Mouse (Mus musculus) ovary, postnatal 36 days (tissue): ENCODE results near the gene Styxl1.

Source experiments
- DNase-seq: peaks from one replicate; pipeline ENCODE4 v3.0.0; 2022; ENCODE audit warnings: low spot score, mixed read lengths

Styxl1 gene

DNA sequence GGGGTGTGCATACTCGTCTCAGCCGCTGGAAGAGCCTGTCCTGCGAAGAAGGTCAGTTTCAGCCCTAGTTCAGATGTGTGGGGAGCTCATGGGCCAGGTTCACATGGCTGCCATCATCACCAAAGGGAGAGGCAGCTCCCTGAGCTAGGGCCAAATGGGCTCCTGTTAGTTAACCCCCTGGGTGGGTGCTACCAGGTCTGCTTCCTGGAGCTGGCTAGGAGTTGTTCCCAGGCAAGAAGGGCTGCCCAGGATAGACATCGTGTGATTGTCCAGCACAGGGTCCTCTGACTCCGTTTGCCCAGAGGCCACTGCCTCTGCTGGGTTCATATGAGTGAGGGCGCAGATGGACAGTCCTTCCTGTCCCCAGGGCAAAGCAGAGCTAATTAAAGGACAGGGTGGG is 52.2 kb downstream of the Styxl1 start:
- no peak for DNase-seq

DNA sequence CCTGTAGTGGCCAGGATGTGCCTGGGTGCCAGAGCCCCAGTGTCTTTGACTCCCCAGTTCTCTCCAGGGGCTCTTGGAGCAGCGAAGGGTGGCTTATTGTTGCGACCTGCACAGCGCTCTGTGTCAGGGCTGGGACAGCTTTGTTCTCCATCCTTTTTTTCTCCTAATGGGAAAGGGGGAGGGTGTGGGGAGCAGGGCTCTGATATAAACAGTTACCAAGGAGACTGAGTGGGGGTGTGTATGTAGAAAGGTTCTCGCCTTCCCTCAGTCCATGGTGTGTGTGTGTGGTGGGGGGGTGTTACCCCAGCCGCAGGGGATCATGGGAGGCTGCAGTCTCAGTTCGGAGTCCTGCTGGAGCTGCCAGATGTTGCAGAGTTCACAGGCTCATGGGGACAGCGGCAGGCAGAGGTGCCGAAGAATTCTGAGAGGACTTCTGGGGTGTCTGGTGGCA is 52.8 kb downstream of the Styxl1 start:
- peak; percentile 36 for DNase-seq

DNA sequence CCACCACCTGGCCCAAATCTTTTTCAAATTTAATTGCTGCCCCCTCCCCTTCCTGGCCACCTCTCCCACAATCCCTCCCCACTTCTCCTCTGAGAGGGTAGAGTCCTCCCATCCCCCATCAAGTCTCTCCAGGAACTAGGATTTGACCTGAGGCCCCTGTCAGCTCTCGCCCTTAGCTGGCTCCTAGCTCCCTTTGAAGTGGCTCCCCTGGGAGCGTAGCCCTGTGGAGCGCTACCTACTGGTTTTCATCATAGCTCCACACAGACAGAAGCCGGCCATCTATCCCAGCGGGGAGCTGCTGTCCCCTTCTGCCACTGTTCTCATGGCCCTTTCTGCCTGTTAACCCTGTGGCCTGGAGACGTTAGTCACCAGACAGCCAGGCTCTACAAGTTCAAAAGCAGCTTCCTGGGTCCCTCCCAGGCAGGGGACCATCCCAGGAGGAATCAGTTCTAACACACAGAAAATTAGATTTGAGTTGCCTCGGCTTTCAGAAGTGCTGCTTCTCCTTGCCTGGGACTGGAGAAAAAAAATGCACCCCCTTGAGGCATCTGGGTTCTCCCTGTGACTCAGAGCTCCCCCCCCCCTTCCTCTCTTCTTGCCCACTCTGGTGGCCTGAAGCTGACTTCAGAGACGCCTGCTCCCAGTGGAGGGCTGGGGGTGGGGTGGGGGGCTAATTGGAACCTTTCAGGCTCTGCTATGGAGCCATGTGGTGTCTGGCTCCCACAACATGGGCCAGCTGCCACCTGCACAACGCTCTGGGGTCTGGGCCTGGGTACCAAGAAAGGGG is 53.5 kb downstream of the Styxl1 start:
- DNase-seq: no peak

DNA sequence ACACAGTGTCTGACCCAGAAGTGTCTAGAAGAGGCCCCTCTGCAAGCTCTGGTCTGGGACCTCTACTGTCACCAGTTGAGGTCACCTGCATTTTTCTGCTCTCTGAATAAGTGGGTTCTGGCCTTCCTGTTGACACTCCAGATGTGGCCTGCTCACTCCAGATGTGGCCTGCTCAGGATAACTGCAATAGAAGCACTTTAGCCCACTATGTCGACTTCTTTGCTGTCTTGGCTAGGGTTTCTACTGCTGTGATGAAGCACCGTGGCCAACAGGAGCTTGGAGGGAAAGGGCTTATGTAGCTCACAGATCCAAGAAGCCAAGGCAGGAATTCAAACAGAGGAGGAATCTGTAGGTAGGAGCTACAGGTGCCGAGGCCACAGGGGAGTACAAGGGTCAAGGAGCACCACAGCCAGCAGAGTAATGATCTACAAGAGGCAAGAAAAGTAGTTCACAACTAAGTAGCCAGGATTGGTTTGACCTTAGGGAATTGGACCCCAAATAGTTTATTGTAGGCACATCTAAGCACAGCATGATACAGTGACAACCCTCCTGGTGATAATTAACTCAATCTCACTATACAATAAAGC is 54.9 kb downstream of the Styxl1 start:
- no peak for DNase-seq

DNA sequence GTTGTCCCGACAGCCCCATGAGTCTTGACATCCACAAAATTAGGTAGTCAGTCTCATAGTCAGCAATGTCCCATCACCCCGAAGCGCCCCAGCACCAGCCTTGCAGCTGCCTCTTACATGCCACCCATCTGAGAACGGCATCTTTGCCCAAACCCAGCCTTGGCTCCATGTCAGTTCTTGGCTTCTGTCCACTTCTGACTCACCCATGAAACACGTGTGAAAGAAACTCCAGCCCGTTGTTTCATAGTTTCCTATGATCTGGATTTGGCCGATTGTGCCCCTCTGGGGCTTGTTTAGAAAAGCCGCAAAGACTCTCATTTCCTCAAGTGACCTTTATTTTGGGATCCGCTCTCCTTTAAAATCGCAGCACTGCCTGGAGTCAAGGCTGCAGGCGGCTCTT is 56.1 kb downstream of the Styxl1 start:
- DNase-seq: peak; percentile 54

DNA sequence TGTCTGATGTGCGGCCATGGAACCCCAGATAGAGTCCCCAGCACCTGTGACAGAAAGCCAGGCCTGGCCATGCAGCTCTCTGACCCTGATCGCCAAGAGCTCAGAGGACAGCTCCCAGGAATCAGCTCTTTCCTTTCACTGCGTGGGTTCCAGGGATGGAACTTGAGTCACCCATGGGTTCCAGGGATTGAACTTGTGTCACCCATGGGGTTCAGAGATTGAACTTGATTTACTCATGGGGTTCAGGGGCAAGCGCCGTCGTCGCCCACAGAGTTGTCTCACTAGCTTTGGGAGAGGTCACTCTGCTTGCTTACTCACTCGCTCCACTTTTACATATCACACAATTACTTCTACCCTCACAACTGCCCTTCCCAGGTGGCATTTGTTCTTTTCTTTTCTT is 57.1 kb downstream of the Styxl1 start:
- no peak for DNase-seq

DNA sequence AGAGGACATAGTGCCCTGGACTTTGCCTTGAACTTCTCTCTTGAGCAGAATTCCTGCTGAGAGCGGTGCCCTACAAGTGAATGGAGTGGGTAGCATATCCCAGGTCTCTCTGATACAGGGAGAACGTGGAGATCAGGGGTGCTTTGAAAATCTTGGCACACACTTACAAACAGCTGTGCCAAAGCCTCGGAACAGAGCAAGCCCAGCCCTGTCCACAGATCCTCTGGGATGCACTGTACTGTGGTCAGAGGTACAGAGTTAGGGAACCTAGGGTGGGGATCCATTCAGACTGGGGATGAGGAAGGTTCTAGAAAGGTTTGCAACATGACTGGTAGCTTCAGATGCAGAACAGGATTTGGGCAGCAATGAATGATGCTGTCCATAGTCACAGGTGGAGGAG is 58.1 kb downstream of the Styxl1 start:
- no peak for DNase-seq

DNA sequence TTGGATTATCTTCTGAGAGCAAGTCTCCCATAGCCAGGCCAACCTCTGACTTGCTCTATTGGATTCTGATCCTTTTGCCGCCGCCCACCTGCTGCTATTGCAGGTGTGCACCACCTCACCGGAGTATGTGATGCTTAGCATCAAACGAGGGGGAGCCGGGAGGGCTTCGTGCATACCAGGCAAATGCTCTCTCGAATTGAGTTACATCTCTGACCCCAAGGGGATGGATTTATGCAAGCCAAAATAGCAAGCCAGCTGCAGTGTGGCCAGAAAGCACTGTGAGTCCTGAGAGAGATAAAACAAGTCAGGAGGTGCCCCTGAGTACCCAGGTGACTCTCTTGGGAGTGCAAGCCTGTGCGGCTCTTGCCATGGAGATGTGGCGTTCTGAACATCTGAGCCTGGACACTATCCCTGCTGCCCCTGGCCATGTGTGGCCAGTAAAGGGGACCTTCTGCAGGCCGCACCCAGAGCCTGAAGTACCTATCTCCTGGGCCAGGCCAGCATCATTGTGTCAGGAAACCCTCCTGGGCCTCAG is 58.5 kb downstream of the Styxl1 start:
- no peak for DNase-seq

DNA sequence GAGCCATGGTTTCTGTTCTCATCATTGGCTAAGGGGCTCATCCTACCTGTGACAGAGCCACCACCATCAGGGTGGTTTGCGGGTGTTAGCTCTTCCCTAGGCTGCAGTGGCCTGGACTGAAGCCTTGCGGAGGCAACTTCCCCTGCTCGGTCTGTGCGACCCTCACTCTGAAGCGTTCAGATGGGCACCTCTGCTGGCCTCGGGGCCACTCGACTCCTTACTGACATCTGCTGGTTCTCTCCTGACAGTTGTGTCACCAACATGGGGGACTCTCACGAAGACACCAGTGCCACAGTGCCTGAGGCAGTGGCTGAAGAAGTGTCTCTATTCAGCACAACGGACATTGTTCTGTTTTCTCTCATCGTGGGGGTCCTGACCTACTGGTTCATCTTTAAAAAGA is 62.6 kb downstream of the Styxl1 start:
- DNase-seq: no peak

DNA sequence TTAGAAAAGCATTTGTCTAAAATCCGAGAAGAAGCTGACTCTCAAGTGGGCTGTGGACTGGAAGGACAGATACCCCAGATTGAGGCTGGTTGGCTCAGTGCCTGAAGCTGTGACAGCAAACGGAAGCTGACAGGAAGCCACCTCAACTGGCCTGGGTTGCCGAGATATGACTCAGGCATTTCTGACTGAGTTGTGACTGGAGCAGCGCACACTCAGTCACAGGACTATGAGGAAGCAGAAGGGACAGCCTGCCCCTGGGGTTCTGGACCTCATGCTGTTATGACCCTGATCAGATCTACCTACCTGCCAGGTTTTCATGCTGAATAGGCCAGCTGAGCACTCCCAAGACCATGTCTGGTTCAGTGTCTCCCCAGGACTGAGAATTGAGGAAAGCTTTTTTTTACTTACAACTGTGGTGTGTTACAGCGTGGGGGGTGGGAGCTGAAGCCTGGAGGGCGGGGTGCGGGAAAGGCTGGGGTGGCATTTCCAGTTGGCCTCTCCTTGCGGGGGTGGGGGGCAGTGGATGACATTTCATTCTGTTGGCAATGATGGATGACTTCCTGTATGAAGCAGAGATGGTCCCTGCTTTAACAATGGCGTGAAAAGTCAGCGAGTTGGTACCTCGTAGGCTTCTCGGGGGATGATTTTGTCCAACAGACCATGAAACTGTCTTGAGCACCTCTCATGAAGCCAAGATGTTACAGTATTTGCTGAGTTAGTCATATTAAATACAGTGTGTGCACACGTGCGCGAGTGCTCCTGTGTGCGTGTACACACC is 64.6 kb downstream of the Styxl1 start:
- no peak for DNase-seq

DNA sequence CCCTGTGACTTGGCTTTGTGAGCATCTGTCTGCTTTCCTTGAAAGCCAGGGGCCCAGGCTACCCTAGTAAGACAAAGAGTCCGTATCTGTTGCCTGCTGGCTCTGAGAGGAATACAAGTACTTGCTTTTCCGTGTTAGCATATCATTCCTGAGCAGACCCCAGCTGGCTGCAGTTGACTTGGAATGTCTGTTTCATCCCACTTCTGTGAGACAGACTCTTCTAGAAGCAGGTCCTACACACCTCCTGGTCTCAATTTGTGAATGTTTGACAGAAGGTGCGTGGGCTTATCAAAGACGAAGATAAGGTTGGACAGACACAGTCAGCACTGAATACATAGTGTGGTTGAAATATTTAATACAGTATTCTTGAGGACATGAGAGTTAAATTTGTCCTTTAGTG is 65.4 kb downstream of the Styxl1 start:
- DNase-seq: no peak

DNA sequence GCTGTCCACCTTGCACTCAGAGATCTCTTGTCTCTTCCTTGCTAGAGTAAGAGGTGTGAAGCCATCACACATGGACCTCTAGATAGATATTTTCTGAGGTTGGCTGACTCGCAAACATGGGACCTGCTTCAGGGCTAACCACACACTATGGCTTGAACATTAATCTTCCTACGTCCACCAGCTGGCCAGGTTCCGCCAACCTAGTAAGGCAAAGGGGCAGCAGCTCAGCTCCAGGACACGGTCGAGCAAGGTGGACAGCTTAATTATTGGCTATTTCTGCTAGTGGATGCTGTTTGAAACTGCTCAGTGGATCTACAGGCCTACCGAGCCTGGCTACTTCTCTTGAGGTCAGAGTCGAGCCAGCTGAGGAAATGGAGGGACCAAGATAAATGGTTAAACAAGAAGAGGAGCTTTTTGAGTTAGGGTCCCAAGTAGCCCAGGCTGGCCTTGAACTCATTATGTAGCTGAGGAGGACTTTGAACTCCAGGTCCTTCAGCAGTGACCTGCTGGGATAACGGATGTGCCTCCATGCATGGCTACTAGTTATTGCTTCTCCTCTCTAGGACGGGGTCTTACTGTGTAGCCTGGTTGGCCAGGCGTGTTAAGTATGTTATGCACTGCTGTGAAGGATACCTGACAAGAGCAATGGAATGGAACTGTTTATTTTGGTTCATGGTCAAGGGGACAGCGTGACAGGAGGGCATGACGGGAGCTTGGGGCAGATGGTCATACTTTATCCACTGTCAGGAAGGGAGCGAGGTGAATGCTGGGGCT is 66.4 kb downstream of the Styxl1 start:
- DNase-seq: no peak

DNA sequence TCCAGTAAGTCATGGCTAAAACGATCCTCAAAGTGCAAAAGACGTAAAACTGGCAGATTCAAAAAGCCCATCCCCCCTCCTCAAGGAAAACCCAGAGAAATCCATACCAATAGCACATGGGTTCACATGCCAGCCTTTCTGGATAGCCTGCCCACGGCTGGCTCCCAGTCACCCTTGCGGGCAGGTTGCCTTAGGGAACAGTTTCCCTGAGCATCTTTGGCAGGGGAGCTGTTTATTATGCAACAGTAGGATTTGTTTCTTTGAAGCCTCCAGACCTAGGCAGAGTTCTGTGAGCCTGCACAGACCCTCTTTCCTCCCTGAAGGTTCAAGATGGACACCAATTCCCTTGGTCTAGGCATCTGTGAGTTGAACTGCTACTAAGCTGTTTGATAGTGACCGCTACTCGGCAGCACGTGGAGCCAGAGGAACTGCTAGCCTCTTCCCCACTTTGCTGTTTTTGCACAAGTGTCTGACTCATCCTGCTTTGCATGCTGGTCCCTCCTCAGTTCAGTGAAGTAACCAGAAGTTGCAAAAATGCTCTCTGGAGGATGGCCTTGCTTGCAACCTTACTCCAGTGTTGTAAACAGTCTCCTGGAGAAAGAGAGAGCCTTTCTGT is 67.5 kb downstream of the Styxl1 start:
- no peak for DNase-seq

DNA sequence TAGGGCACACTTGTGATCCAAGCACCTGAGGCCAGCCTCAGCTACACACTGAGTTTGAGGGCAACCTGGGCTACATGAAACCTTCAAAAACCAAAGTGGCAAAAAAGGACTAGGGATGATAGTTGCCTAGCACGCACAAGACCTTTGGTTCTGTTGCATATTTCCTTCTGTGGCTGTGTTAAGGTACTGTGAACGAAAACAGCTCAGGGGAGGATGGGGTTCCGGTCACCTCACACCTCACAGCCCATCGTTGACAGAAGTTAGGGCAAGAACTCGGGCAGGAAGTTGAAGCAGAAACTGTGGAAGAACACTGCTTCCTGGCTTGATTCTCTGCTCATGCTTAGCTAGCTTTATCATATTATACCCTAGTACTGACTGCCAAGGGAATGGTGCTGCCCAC is 68.5 kb downstream of the Styxl1 start:
- no peak for DNase-seq

DNA sequence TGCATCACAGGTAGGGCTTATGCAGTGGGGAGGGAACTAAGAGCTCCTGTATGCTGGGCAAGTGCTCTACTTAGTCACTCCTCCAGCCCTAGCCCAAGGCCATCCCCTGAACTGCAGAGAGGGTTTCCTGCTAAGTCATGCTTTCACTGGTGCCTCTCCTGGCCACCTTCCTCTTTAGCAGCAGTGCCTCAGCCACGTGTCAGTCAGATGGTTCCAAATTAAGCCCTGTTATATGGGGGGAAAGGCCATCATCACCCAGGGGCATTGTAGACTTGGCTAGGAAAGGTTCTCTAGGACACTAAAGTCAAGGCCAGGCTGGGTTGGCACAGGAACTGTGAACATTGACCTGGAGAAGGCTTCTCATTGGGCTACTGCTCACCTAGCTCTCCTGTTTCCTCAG is 70.3 kb downstream of the Styxl1 start:
- no peak for DNase-seq

DNA sequence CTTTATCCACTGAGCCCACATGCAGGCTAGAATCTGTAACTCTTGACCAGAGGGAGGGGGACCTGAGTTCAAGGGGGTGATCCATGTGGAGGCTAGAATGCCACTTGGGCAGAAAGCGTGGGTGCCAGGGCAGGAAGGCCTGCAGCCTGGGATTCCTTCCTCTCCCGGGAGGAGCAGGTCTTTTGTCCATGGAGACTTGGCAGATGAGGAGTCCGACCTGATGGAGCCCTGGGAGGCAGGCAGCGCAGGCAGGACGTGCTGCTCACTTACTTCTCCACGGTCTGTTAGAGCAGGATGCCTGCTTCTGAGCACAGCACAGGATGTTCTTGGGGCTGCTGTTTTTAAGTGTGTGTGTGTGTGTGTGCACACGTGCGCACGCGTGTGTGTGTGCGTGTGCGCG is 71.1 kb downstream of the Styxl1 start:
- DNase-seq: no peak

DNA sequence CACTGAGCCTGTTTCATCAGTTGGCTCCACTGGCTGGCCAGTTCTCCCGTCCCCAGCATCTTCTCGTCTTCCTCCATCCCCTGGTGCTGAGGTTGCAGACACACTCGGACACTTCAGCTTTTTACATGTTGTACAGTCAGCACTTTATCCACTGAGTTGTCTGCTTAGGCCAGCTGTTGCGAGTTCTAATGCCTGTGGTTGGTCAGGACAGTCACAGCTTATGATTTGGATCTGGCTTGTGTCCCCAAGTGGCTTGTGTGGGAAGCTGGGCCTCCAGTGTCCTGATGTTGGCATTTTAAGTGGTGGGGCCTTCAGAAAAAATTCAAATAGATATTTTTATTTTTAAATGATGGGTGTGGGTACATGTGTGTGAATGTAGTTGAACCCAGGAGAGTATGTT is 72.8 kb downstream of the Styxl1 start:
- no peak for DNase-seq

DNA sequence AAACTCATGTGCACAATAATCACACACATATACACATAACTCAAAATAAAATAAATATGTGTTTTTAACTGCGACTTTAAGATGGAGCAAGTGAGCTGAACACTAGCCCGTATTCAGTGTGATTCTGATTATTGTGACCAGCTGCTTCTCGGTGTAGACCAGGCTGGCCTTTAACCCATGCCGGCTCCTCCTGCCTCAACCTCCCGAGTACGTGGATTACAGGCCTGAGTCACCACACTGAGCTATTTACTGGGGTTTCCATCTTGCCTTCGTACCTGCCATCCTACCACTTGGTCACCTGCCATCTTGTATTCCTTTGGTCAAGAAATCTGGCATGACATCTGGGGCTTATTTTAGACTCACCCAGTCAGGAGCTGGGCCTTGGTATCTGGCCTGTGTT is 74.8 kb downstream of the Styxl1 start:
- no peak for DNase-seq

DNA sequence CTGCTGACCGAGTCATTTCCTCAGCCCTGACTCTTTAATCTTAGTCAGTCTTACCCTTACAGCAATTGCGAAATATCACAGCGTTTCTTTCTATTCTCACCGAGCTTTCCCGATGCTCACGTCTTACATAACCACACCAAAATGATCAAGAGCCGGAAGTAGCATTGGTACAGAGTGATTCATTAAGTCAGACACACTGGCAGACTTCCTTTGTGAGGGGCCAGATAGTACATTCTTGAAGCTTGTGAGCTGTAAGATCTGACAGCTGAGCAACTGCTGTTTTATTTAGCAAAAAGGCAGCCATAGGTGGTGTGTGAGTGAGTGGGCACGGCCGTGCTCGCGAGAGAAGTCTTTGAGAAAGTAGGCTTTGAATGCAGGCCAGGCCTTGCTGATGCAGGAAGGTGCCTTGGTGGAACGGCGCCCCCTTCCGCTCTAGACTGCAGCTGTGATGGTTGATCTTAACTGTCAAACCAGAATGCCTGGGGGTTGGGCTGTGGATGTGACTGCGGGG is 75.4 kb downstream of the Styxl1 start:
- DNase-seq: no peak

DNA sequence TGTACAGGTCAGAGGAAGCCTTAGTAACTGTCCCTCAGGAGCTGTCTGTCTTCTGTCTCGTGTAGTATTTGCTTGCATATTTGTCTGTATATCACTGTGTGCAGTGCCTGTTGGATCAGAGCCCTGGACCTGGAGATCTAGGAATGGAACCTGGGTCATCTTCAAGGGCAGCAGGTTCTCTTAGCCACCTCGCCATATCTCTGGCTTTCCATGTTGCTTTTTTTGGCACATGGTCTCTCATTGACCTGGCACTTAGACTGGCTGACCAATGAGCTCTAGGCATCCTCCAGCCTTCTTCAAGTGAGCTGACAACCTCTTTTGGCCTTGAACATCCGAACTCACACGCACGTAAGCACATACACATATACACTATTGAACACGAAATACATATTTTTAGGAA is 76.0 kb downstream of the Styxl1 start:
- no peak for DNase-seq

DNA sequence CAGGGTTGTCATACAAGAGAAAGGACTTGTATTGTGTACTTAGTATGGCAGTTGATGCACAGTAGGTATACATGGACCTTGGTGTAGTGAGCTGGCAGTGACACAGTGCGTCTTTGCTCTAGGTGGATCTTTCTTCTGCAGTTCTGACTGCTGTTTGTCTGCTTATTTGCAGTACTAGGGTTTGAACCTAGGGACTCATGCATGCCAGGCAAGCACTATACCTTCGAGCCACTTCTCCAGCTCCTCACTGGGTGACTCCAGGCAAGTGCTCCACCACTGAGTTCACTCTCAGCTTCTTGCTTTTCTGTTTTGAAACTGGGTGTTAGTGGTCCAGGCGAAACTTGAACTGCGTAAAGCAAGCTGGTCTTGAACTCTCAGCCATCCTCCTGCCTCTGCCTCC is 76.6 kb downstream of the Styxl1 start:
- no peak for DNase-seq

DNA sequence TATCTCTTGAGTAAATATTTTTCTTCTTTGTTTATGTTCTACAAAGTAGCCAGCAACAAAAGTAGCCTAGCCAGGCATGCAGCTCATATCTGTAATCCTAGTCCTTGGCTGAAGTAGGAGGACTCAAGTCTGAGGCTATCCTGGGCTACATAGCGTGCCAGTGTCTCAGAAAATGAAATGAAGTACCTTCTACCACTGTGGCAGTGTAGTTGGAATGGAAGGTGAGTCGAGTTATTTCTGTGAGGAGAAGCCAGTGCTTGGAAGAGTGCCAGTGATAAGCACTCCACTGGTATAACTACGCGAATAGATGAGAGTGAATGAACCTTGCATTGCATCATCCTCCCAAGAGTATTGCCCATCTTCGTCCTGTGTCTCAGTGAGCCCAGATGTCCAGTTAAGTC is 80.5 kb downstream of the Styxl1 start:
- DNase-seq: no peak
